21 mouse cellular contexts compared by ENCODE assay signal in the genomic region with DNA sequence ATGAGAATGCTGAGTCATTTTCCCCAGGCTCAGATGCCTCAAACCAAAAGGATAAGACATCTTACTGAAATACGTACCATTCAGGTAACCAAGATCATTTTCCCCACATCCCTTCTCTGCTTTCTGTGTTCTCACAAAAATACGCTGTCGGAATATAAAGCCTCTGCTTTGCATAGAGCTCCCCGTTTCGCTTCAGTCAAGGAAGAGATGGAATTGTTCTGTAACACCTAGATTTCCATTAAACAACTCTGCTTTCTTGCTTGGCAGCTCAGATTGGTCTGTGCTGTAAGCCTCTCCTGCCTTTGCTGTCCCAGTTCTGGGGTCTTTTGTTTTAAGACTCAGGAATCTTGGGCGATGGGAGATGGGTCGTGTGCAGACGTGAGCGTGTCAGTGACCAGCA.
"Had no signal": no experiment of that assay in that cellular context is flagged by ENCODE, and none has a peak within 500 bp of the region (broad histone marks: within the 10 kb centered on the region; RNA-seq: fewer than 3 reads in every experiment).

No protein-coding gene starts in this region.

- ATAC-seq: liver, postnatal 0 days; lung, postnatal 0 days; midbrain, embryonic 13.5 days had no signal

- H3K4me3 ChIP-seq: kidney, embryonic 15.5 days; limb, embryonic 10.5 days; limb, embryonic 13.5 days; midbrain, embryonic 13.5 days; myocyte; neural tube, embryonic 13.5 days had no signal

- H3K27ac ChIP-seq: kidney, embryonic 15.5 days; limb, embryonic 10.5 days; limb, embryonic 13.5 days; liver, embryonic 14.5 days; macrophage; midbrain, embryonic 13.5 days; neural tube, embryonic 13.5 days; stomach, postnatal 0 days had no signal

- H3K36me3 ChIP-seq: kidney, embryonic 15.5 days; limb, embryonic 10.5 days; limb, embryonic 13.5 days; midbrain, embryonic 13.5 days; neural tube, embryonic 13.5 days had no signal

- H3K27me3 ChIP-seq: kidney, embryonic 15.5 days; limb, embryonic 13.5 days; midbrain, embryonic 13.5 days; neural tube, embryonic 13.5 days had no signal

- DNase-seq: kidney, adult 11 months; kidney, adult 8-10 months; kidney, postnatal 10 days; kidney, postnatal 36 days; layer of hippocampus, postnatal 36 days; liver, postnatal 0 days; lung, embryonic 14.5 days; retina, postnatal 1 day; right cerebral cortex, postnatal 4 days; thymus, adult 2 months; thymus, postnatal 25 days had no signal

- H3K9ac ChIP-seq: kidney, embryonic 15.5 days; limb, embryonic 13.5 days; liver, embryonic 14.5 days; liver, postnatal 0 days; lung, embryonic 14.5 days; midbrain, embryonic 13.5 days; neural tube, embryonic 13.5 days had no signal
